Mouse (Mus musculus): ENCODE measurements around the gene Akap7. TPM values are rescaled to one million over a fixed set of nuclear protein-coding genes. Genes with fewer than 3 reads are reported as not detected.

The Akap7 gene
- polyA plus RNA-seq, 1 experiment from 2014 or later, result 47.9 TPM

DNA sequence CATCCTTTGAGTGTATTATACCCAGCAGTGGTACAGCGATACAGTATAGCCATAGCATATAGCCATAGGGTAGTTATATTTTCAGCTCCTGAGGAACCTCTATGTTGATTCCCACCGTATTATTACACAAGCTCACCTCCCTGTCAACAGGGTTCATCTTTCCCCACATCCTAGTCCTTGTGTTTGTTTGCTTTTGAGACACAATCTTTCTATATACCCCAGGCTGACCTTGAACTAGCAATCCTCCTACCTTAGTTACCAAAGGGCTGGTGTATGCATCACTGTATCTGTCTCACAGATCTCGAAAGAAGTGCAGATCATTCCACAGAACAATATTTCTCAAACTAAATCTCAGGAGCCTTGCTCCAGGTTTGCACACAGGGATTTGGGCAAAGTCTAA is 13.9 kb downstream of the Akap7 start:
- Histone ChIP-seq H3K9ac (replicated peaks; ENCODE audit: low read depth, low read length) (no peak overlapping the region), H3K36me3 (ENCODE audit: control insufficient read depth, insufficient read depth, low read length) (no peaks in the 10 kb centered on the region), H3K4me1 (ENCODE audit: control insufficient read depth, insufficient read depth, low read length) (0 out of 2 replicates have a peak, but pooled peaks cover 6% of the 10 kb centered on the region), H3K4me3 (ENCODE audit: low read depth, low read length) (no peak overlapping the region), H3K27me3 (ENCODE audit: control insufficient read depth, insufficient read depth, low read length) (no peaks in the 10 kb centered on the region), H3K27ac (ENCODE audit: low read depth, low read length) (no peak overlapping the region), H3K4me2 (ENCODE audit: low read depth, low read length) (no peak overlapping the region), H3K9me3 (ENCODE audit: control insufficient read depth, low read length) (no peaks in the 10 kb centered on the region)
- 93% methylated on average over 3 of the region's 3 CpGs for WGBS
- ATAC-seq (ENCODE audit: low read depth), result no peak

DNA sequence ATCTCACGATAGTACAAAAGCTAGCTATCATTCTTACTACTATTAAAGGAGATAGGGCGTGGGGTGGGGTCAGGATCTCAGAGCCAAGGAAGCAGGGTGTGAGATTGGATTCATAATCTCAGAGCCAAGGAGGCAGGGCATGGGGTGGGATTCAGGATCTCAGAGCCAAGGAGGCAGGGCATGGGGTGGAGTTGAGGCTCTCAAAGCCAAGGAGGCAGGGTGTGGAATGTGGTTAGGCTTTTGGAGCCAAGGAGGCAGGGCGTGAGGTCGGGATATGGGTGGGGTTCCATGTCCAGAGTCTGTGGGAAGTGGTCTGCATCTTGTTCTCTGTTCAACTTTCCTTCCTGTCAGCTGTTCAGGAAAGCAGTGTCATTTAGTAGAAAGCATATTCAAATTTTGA is 16.6 kb downstream of the Akap7 start:
- no peak overlapping the region for H3K9ac ChIP-seq (replicated peaks; ENCODE audit: low read depth, low read length)
- H3K36me3 ChIP-seq (ENCODE audit: control insufficient read depth, insufficient read depth, low read length), result no peaks in the 10 kb centered on the region
- no peak overlapping the region for H3K27ac ChIP-seq (ENCODE audit: low read depth, low read length)
- no peak overlapping the region for H3K4me2 ChIP-seq (ENCODE audit: low read depth, low read length)
- no peaks in the 10 kb centered on the region for H3K27me3 ChIP-seq (ENCODE audit: control insufficient read depth, insufficient read depth, low read length)
- no peak for ATAC-seq (ENCODE audit: low read depth)
- no peak overlapping the region for H3K4me3 ChIP-seq (ENCODE audit: low read depth, low read length)
- 81% methylated on average over 4 of the region's 4 CpGs for WGBS
- no peaks in the 10 kb centered on the region for H3K4me1 ChIP-seq (ENCODE audit: control insufficient read depth, insufficient read depth, low read length)
- H3K9me3 ChIP-seq (ENCODE audit: control insufficient read depth, low read length), result no peaks in the 10 kb centered on the region

DNA sequence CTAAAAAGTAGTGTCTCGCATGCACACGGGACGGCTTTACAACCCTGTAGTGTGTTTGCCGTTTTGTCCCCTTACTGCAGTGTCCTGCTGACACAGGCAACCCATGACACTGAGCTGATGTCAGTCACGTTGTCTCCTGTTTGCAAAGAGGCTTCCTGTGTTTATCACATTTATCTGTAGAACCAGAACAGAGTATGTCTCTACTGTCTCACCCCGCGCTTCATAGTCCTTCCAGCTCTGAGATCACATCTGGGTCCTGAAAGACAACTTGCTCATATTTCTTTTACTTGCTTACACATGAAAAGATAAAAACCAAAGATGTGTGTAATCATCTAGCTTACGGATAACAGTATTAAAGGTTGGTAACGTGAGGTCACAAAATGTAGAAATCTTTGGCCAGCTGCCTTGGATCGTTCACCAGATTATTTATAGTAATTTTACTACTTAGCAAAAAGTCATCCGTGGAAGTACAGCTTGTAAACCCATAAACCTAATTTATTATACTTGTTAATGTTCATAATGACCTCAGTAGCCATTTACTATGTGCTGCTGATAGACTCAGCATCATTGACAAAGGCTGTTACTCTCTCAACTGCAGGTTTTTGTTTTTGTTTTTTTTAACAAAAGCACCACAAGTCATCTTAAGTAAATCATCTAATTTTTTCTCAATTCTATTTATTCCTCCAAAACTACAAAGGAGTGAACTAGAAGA is 22.4 kb downstream of the Akap7 start:
- WGBS, result 67% methylated on average over 11 of the region's 11 CpGs

DNA sequence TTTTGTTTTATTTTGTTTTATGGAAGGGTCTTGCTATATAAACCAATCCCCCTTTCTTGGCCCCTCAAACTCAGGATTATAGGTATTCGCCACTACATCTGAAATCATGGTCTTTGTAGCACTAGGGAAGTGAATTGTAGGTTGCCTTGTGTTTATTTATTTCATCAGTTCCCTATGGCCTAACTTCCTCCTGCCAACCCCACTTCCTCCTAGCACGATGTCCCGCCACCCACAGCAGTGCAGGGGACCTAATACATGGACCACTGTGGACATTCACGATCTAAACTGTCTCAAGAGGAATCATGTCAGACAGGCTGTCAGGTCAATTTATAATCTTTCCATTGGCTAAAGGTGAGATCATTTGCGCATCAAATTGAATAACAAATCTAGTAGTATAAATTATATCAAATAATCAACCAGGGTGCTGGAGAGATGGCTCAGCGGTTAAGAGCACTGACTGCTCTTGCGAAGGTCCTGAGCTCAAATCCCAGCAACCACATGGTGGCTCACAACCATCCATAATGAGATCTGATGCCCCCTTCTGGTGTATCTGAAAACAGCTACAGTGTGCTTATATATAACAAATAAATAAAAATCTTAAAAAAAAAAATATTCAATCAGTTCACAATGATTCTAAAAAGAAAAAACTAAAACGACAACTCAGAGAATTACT is 23.1 kb downstream of the Akap7 start:
- WGBS, result 90% methylated on average over 8 of the region's 8 CpGs
- H3K4me1 ChIP-seq (ENCODE audit: control insufficient read depth, insufficient read depth, low read length), result no peaks in the 10 kb centered on the region

More for the DNA sequence above, 22.4 kb downstream of the Akap7 start:
- Histone ChIP-seq H3K4me2 (ENCODE audit: low read depth, low read length) (no peak overlapping the region), H3K9ac (replicated peaks; ENCODE audit: low read depth, low read length) (no peak overlapping the region), H3K9me3 (ENCODE audit: control insufficient read depth, low read length) (no peaks in the 10 kb centered on the region), H3K4me1 (ENCODE audit: control insufficient read depth, insufficient read depth, low read length) (no peaks in the 10 kb centered on the region), H3K27me3 (ENCODE audit: control insufficient read depth, insufficient read depth, low read length) (no peaks in the 10 kb centered on the region), H3K36me3 (ENCODE audit: control insufficient read depth, insufficient read depth, low read length) (no peaks in the 10 kb centered on the region), H3K4me3 (ENCODE audit: low read depth, low read length) (no peak overlapping the region), H3K27ac (ENCODE audit: low read depth, low read length) (no peak overlapping the region)
- no peak; the same call in 1 of the 2 replicates for ATAC-seq (ENCODE audit: low read depth)

DNA sequence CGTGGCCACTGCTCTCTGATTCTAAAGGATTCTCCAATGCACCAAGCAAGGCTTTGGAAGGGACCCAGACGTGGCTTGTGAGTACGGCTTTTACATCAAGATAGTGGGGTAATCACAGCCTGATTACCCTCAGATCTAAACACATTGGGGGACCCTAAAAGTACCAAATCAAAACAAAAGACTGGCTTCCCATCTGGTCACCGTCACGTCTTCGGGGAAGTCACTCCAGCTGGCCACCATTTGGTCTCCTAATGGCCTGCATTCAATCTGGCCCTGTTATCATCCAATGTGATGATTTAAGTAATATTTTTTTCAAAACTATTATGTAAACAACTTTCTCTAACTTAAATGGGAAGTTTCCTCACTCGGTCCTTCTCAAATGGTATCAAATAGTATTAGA is 24.3 kb downstream of the Akap7 start:
- no peaks in the 10 kb centered on the region for H3K9me3 ChIP-seq (ENCODE audit: control insufficient read depth, low read length)
- no peaks in the 10 kb centered on the region for H3K36me3 ChIP-seq (ENCODE audit: control insufficient read depth, insufficient read depth, low read length)
- 74% methylated on average over 7 of the region's 7 CpGs for WGBS
- ATAC-seq (ENCODE audit: low read depth), result no peak
- H3K27ac ChIP-seq (ENCODE audit: low read depth, low read length), result no peak overlapping the region
- no peaks in the 10 kb centered on the region for H3K4me1 ChIP-seq (ENCODE audit: control insufficient read depth, insufficient read depth, low read length)
- no peak overlapping the region for H3K9ac ChIP-seq (replicated peaks; ENCODE audit: low read depth, low read length)
- H3K27me3 ChIP-seq (ENCODE audit: control insufficient read depth, insufficient read depth, low read length), result no peaks in the 10 kb centered on the region
- H3K4me3 ChIP-seq (ENCODE audit: low read depth, low read length), result no peak overlapping the region
- H3K4me2 ChIP-seq (ENCODE audit: low read depth, low read length), result no peak overlapping the region

More for the DNA sequence above, 23.1 kb downstream of the Akap7 start:
- no peak overlapping the region for H3K4me2 ChIP-seq (ENCODE audit: low read depth, low read length)
- H3K4me3 ChIP-seq (ENCODE audit: low read depth, low read length), result no peak overlapping the region
- no peaks in the 10 kb centered on the region for H3K27me3 ChIP-seq (ENCODE audit: control insufficient read depth, insufficient read depth, low read length)
- no peak overlapping the region for H3K27ac ChIP-seq (ENCODE audit: low read depth, low read length)
- no peak for ATAC-seq (ENCODE audit: low read depth)
- no peak overlapping the region for H3K9ac ChIP-seq (replicated peaks; ENCODE audit: low read depth, low read length)
- no peaks in the 10 kb centered on the region for H3K36me3 ChIP-seq (ENCODE audit: control insufficient read depth, insufficient read depth, low read length)
- H3K9me3 ChIP-seq (ENCODE audit: control insufficient read depth, low read length), result no peaks in the 10 kb centered on the region

DNA sequence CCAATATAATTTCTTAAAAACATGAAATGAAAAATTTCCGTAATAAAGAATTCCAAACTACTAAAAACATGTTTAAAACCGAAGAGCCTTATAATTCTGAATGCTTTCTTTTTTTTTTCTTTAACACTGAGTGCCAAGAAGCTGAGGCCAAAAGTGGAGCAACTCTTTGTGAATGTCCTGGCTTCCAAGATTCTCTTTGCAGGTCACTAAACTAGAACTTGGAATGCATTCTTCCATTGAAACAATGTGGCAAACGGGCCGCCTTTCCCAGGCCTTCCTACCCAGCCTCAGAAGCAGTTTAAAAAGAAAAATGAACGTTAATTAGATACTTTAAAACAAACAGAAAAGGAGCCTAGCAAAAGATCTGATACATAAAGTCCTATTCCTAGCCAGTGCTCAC is 27.5 kb downstream of the Akap7 start:
- Histone ChIP-seq H3K36me3 (ENCODE audit: control insufficient read depth, insufficient read depth, low read length) (no peaks in the 10 kb centered on the region), H3K27ac (ENCODE audit: low read depth, low read length) (no peak overlapping the region), H3K9ac (replicated peaks; ENCODE audit: low read depth, low read length) (no peak overlapping the region), H3K4me3 (ENCODE audit: low read depth, low read length) (no peak overlapping the region), H3K4me2 (ENCODE audit: low read depth, low read length) (no peak overlapping the region), H3K27me3 (ENCODE audit: control insufficient read depth, insufficient read depth, low read length) (no peaks in the 10 kb centered on the region), H3K4me1 (ENCODE audit: control insufficient read depth, insufficient read depth, low read length) (no peaks in the 10 kb centered on the region), H3K9me3 (ENCODE audit: control insufficient read depth, low read length) (no peaks in the 10 kb centered on the region)
- WGBS, result 69% methylated on average over 5 of the region's 5 CpGs
- no peak for ATAC-seq (ENCODE audit: low read depth)

DNA sequence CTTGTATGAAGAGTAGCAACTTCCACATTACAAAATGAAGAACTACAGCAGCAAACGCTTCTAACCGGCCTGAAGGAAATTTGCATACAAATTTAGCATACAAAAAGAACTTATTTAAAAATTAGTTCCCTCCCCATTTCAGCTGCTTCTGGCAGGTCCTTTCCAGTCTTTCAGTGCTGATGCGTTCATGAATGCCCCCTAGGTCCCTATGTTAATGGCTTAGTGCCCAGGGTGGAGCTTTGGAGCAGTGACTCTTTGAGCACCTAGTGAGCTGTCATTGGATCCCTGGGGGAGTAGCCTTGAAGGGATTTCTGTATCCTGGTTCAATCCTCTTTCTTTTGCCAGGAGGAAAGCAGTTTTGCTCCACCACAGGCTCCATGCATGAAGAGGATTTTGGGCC is 28.3 kb downstream of the Akap7 start:
- Histone ChIP-seq H3K4me1 (ENCODE audit: control insufficient read depth, insufficient read depth, low read length) (no peaks in the 10 kb centered on the region), H3K4me2 (ENCODE audit: low read depth, low read length) (no peak overlapping the region), H3K9ac (replicated peaks; ENCODE audit: low read depth, low read length) (no peak overlapping the region), H3K36me3 (ENCODE audit: control insufficient read depth, insufficient read depth, low read length) (no peaks in the 10 kb centered on the region), H3K9me3 (ENCODE audit: control insufficient read depth, low read length) (no peaks in the 10 kb centered on the region), H3K27ac (ENCODE audit: low read depth, low read length) (no peak overlapping the region), H3K27me3 (ENCODE audit: control insufficient read depth, insufficient read depth, low read length) (no peaks in the 10 kb centered on the region), H3K4me3 (ENCODE audit: low read depth, low read length) (no peak overlapping the region)
- WGBS, result 42% methylated on average over 3 of the region's 3 CpGs
- ATAC-seq (ENCODE audit: low read depth), result no peak

DNA sequence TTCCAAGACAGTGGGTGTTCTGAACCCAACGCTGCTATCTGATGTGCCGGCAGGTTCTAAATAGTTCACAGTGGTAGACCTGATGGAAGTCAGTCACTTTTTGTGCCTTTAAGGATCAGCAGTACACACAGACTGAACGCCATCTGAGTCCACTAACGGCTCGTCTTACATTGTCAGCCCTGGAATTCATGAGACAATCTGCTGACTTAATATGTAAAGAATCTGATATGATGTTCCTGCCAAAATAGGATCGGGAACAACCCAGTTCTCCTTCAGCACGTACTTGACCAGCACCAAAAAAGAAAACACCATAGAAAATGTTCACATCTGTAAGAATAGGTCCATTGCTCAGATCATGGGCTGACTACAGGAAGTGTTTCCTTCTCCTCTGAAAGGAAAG is 32.2 kb downstream of the Akap7 start:
- 85% methylated on average over 7 of the region's 7 CpGs for WGBS

DNA sequence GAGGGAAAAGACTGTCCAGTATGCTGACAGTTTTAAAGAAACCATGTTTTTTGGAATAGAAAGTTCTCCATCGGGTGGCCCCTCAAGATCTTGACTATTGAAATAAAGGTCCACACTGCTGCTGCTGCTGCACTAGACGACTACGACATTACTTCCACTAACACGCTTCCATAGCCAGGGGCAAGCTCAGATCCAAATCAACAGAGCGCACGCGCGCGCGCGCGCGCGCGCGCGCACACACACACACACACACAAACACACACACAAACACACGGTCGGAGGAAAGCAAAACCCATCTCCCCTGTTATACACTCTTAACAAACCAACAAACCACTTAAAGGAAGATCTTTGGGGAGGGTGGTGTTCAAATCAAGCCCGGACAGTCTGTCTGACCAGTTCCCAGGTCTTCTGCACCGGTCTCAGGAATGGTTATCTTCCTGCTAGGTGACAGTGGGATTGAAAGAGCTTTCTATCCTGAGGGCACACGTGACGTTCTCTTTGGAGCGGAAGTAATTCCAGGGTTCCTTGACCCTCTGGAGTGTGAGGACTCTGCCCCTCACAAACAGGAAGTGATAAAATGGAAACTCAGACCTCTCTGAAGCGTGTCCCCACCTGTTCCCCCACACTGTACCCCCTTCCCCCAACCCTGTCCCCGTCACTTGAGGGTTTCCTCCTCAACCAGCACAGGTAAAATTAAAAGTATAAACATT is 32.9 kb downstream of the Akap7 start:
- WGBS, result 93% methylated on average over 26 of the region's 26 CpGs

More for the DNA sequence above, 32.2 kb downstream of the Akap7 start:
- Histone ChIP-seq H3K27ac (ENCODE audit: low read depth, low read length) (no peak overlapping the region), H3K4me2 (ENCODE audit: low read depth, low read length) (no peak overlapping the region), H3K27me3 (ENCODE audit: control insufficient read depth, insufficient read depth, low read length) (no peaks in the 10 kb centered on the region), H3K9me3 (ENCODE audit: control insufficient read depth, low read length) (no peaks in the 10 kb centered on the region), H3K4me1 (ENCODE audit: control insufficient read depth, insufficient read depth, low read length) (no peaks in the 10 kb centered on the region), H3K4me3 (ENCODE audit: low read depth, low read length) (no peak overlapping the region), H3K36me3 (ENCODE audit: control insufficient read depth, insufficient read depth, low read length) (no peaks in the 10 kb centered on the region), H3K9ac (replicated peaks; ENCODE audit: low read depth, low read length) (no peak overlapping the region)
- no peak for ATAC-seq (ENCODE audit: low read depth)

More for the DNA sequence above, 32.9 kb downstream of the Akap7 start:
- H3K27ac ChIP-seq (ENCODE audit: low read depth, low read length), result no peak overlapping the region
- no peaks in the 10 kb centered on the region for H3K4me1 ChIP-seq (ENCODE audit: control insufficient read depth, insufficient read depth, low read length)
- no peaks in the 10 kb centered on the region for H3K27me3 ChIP-seq (ENCODE audit: control insufficient read depth, insufficient read depth, low read length)
- no peak for ATAC-seq (ENCODE audit: low read depth)
- no peaks in the 10 kb centered on the region for H3K9me3 ChIP-seq (ENCODE audit: control insufficient read depth, low read length)
- H3K4me2 ChIP-seq (ENCODE audit: low read depth, low read length), result no peak overlapping the region
- H3K4me3 ChIP-seq (ENCODE audit: low read depth, low read length), result no peak overlapping the region
- no peak overlapping the region for H3K9ac ChIP-seq (replicated peaks; ENCODE audit: low read depth, low read length)
- H3K36me3 ChIP-seq (ENCODE audit: control insufficient read depth, insufficient read depth, low read length), result no peaks in the 10 kb centered on the region
